Mouse (Mus musculus): Measurements from ENCODE around the gene Aoah. TPM values are rescaled to one million over a fixed set of nuclear protein-coding genes. Genes with fewer than 3 reads are reported as not detected.

Gene Aoah
- total RNA-seq, 2 experiments from 2014 or later, result 1.9 to 3.9 TPM

- no peak for DNase-seq (ENCODE audit: low spot score in 2 of 2)
These were observed 272.1 kb downstream of the Aoah start for GRCm38 (mm10) chr13:21066021-21066420.

- no peak for DNase-seq (ENCODE audit: low spot score in 2 of 2)
These were observed 280.9 kb downstream of the Aoah start, which contains the start of gene Olfr1370 for GRCm38 (mm10) chr13:21074847-21075246. TSS of gene Olfr1370 (minus strand) at chr13:21074947.

GRCm38 (mm10) chr13:21082686-21083085 is 288.8 kb downstream of the Aoah start:
- no peak for DNase-seq (ENCODE audit: low spot score in 2 of 2)

Data from adrenal gland, postnatal 4 days (tissue).